Mouse (Mus musculus) ES-E14 (cell line): ENCODE results near the gene Cxcl12. TPM values are rescaled to one million over a fixed set of nuclear protein-coding genes. Genes with fewer than 3 reads are reported as not detected.

Experiments
- DNase-seq: peaks from one replicate; pipeline ENCODE4 v3.0.0-alpha.2; 2013; ENCODE audit warnings: low read depth, low spot score
- H3K27ac ChIP-seq: 2 replicates; pipeline ENCODE4 v1.5.1; 2012; ENCODE audit warnings: low read depth, mild to moderate bottlenecking, low read length, moderate library complexity, mixed read lengths; ENCODE audit not compliant: poor library complexity, insufficient read depth, severe bottlenecking
- H3K36me3 ChIP-seq: 2 replicates; pipeline ENCODE4 v1.6.1; 2012; ENCODE audit warnings: mild to moderate bottlenecking, low read length, moderate library complexity, mixed read lengths; ENCODE audit not compliant: control insufficient read depth, poor library complexity, insufficient read depth, severe bottlenecking
- H3K4me1 ChIP-seq, 2 experiments: fragments of 150-350 bp in 1 of 2; sonication (generic) in 1 of 2; 2 replicates each; pipeline ENCODE4 v1.6.1; 2012; ENCODE audit warnings: low read length in 2 of 2, mild to moderate bottlenecking in 1 of 2, mixed read lengths in 1 of 2; ENCODE audit not compliant: control insufficient read depth in 2 of 2, insufficient read depth in 2 of 2, poor library complexity in 1 of 2
- H3K4me3 ChIP-seq, 2 experiments: fragments of 150-350 bp in 1 of 2; sonication (generic) in 1 of 2; 2 replicates each; pipeline ENCODE4 v1.5.1; 2012; ENCODE audit warnings: low read length in 2 of 2, low read depth in 1 of 2, mild to moderate bottlenecking in 1 of 2, mixed read lengths in 1 of 2; ENCODE audit not compliant: insufficient read depth in 1 of 2, poor library complexity in 1 of 2, severe bottlenecking in 1 of 2
- H3K9ac ChIP-seq: 2 replicates; pipeline ENCODE4 v1.6.1; 2012; ENCODE audit warnings: low read depth, mild to moderate bottlenecking, low read length, mixed read lengths; ENCODE audit not compliant: poor library complexity, insufficient read depth, severe bottlenecking
- H3K9me3 ChIP-seq: fragments of 150-350 bp; sonication (generic); 2 replicates; pipeline ENCODE4 v1.6.1; 2012; ENCODE audit warnings: low read depth, mild to moderate bottlenecking, low read length; ENCODE audit not compliant: control insufficient read depth, insufficient read depth
- CHD2 ChIP-seq: IDR thresholded peaks from 2 replicates; pipeline ENCODE4 v1.6.1; 2014; ENCODE audit warnings: mild to moderate bottlenecking, low read depth, low read length, inconsistent platforms
- HCFC1 ChIP-seq: IDR thresholded peaks from 2 replicates; pipeline ENCODE4 v1.6.1; 2012; ENCODE audit warnings: low read length, inconsistent platforms, borderline replicate concordance; ENCODE audit not compliant: insufficient read depth
- MAFK ChIP-seq: IDR thresholded peaks from 2 replicates; pipeline ENCODE4 v1.6.1; 2014; ENCODE audit warnings: mild to moderate bottlenecking, low read depth, low read length, inconsistent platforms; ENCODE audit not compliant: insufficient read depth
- ZC3H11A ChIP-seq: IDR thresholded peaks from 2 replicates; pipeline ENCODE4 v1.6.1; 2012; ENCODE audit warnings: low read depth, mild to moderate bottlenecking, inconsistent platforms, low read length, borderline replicate concordance
- ZNF384 ChIP-seq: IDR thresholded peaks from 2 replicates; pipeline ENCODE4 v1.6.1; 2012; ENCODE audit warnings: low read depth, low read length, inconsistent platforms
- in situ Hi-C, 2 experiments: fragments of 600-800 bp; cut with MboI; formaldehyde crosslinking; loops; one replicate each; pipeline ENCODE4 v1.15.1; 2025; ENCODE audit warnings: low sequenced_read_pairs in 2 of 2, inconsistent platforms in 1 of 2; ENCODE audit not compliant: unreplicated experiment in 2 of 2
- total RNA-seq: library from RNA; depleted of rRNA; stranded (reverse); fragments of 300-350 nt; gene quantifications from 2 replicates; pipeline ENCODE4 v1.2.3, GENCODE M21; 2012

Cxcl12 gene
- total RNA-seq, 1 experiment: 11.6 TPM

DNA sequence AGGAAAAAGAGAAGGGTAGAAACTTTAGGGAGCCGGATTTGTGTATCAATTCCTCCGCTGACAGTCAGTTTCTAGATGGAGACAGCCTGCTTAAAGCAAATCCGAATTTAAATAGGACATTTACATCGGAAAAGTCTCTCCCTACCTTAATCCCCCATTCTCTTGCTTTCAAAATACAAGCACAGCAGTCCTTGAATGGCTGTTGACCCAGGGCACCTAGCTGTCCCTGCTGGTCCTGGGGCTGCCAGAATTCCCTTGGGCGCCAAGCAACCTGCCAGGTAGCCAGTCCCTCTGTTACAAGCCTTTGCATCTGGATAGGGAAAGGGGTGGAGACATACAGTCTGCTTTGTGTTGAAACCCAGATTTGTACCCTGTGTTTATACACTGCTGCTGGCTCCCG, 12.0 kb downstream of the Cxcl12 start:
- Histone ChIP-seq H3K9me3 (no peaks in the 10 kb centered on the region), H3K4me1 (peaks cover 0 to 8% of the 10 kb centered on the region in 2 experiments; a peak in 1 of 4 replicates), H3K36me3 (no peaks in the 10 kb centered on the region), H3K4me3 (no peak overlapping the region), H3K27ac (no peak overlapping the region), H3K9ac (no peak overlapping the region)
- TF ChIP-seq MAFK (no peak), ZNF384 (no peak), HCFC1 (no peak), ZC3H11A (no peak), CHD2 (no peak)
- no peak for DNase-seq
- in situ Hi-C loops: no loop called here

GRCm38 (mm10) chr6:117185381-117185780, 17.0 kb downstream of the Cxcl12 start:
- Histone ChIP-seq H3K4me3 (no peak overlapping the region), H3K36me3 (no peaks in the 10 kb centered on the region), H3K27ac (no peak overlapping the region), H3K9ac (no peak overlapping the region), H3K4me1 (peaks cover 0 to 5% of the 10 kb centered on the region in 2 experiments; a peak in 1 of 4 replicates), H3K9me3 (no peaks in the 10 kb centered on the region)
- in situ Hi-C loops: no loop called here
- no peak for TF ChIP-seq CHD2
- TF ChIP-seq HCFC1: no peak
- TF ChIP-seq ZC3H11A: no peak
- TF ChIP-seq ZNF384: no peak
- no peak for TF ChIP-seq MAFK
- DNase-seq: no peak

DNA sequence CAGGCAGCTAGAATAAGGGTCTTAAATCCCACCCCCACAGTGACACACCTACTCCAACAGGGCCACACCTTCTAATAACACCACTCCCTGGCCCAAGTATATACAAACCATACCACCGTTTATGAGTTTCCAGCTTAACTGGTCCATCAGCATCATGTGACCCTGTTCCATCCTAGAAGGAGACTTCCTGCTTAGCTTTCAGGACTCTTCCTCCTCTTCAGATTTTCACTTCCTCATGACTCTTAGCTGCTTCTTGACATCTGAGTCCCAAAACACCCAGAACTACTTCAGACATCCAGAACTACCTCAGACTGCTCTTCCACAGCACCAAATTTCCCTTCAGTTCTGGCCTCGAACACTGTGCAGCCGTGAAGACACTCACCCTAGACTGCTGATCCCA, 22.1 kb downstream of the Cxcl12 start:
- Histone ChIP-seq H3K36me3 (no peaks in the 10 kb centered on the region), H3K4me1 (no peaks in the 10 kb centered on the region), H3K27ac (no peak overlapping the region), H3K9ac (no peak overlapping the region), H3K4me3 (no peak overlapping the region), H3K9me3 (no peaks in the 10 kb centered on the region)
- TF ChIP-seq HCFC1: no peak
- no peak for DNase-seq
- in situ Hi-C loops: no loop called here

- no peak overlapping the region for H3K4me3 ChIP-seq
- DNase-seq: no peak
- in situ Hi-C loops: no loop called here
- no peak overlapping the region for H3K9ac ChIP-seq
- H3K4me1 ChIP-seq: no peaks in the 10 kb centered on the region
- no peak overlapping the region for H3K27ac ChIP-seq
- H3K36me3 ChIP-seq: no peaks in the 10 kb centered on the region
- TF ChIP-seq HCFC1: no peak
- TF ChIP-seq ZNF384: no peak
- TF ChIP-seq CHD2: no peak
- TF ChIP-seq ZC3H11A: no peak
- TF ChIP-seq MAFK: no peak
- no peaks in the 10 kb centered on the region for H3K9me3 ChIP-seq
These were observed 23.4 kb downstream of the Cxcl12 start for GRCm38 (mm10) chr6:117191741-117192140.

DNA sequence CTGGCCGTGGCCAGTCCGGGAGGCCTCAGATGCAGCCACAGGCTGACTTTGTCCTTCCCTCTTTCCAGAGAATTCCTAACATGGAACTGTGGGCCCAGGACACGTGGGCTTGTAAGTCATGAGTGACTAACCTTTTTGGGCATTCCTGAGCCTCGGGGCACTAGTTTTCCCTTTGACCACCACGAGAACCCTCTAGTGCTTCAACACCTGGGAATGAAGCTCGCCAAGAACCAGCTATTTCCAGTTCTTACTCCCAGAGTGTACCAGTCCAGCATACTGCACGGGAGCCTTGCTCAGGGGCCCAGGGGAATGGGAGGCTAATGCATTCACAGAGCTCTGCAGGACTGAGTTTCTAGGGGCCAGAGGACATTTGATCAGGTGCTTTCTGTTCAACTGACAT, 24.3 kb downstream of the Cxcl12 start:
- no peaks in the 10 kb centered on the region for H3K36me3 ChIP-seq
- DNase-seq: no peak
- TF ChIP-seq ZNF384 (no peak), ZC3H11A (no peak), HCFC1 (no peak), MAFK (no peak), CHD2 (no peak)
- in situ Hi-C loops: no loop called here
- no peaks in the 10 kb centered on the region for H3K9me3 ChIP-seq
- H3K4me3 ChIP-seq: no peak overlapping the region
- no peak overlapping the region for H3K9ac ChIP-seq
- H3K27ac ChIP-seq: no peak overlapping the region
- H3K4me1 ChIP-seq: no peaks in the 10 kb centered on the region
